Mouse (Mus musculus): Measurements from ENCODE around the gene Rps6kb1. TPM values are rescaled to one million over a fixed set of nuclear protein-coding genes. Genes with fewer than 3 reads are reported as not detected.

Rps6kb1 gene
- polyA plus RNA-seq, 1 experiment from 2014 or later, result 35.9 TPM

DNA sequence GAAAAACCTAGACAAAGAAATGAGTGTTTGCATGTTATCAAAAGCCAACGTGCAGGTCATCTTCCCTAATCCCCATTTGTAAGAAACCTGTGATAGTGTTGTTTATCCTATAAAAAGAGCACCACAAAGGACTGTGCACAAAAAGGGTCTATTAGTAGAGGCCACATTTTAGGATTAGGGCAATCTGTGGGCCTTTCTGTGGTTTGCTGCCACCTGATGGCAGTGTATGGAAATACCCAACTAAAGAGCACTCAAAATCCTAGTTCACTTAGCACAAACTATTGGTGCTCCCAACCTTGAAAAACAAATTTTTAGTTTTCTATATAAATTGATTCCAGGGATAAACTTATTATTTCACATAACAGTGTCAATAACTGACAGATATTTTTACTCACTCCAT is 11.8 kb downstream of the Rps6kb1 start:
- H3K9ac ChIP-seq, result no peak overlapping the region
- H3K4me2 ChIP-seq, result no peak overlapping the region
- H3K4me3 ChIP-seq, result no peak overlapping the region
- no peak for ATAC-seq
- peaks cover 2% of the 10 kb centered on the region; the same call in 1 of the 2 replicates for H3K4me1 ChIP-seq
- WGBS (ENCODE audit: insufficient replicate concordance), result 75% methylated on average over 1 of the region's 1 CpGs
- peaks cover 63% of the 10 kb centered on the region for H3K36me3 ChIP-seq
- H3K27me3 ChIP-seq (replicated peaks), result no peaks in the 10 kb centered on the region
- no peak overlapping the region for H3K27ac ChIP-seq
- H3K9me3 ChIP-seq (replicated peaks), result no peaks in the 10 kb centered on the region

DNA sequence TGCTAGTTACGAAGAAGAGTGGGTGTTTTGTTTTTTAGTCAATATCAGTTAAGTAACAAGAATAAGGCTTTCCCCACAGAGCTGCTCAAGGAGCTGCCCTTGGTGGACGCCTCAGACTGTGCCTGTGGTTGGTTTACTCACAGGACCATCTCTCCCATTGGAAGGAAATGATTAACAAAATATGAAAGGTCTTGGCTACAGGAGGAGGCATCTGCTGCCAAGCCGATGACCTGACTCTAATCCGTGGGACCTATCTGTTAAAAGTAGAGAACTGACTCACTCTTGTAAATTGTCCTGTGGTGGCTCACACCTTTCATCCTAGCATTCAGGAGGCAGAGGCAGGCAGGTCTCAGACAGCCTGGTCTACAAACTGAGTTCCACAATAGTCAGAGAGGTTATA is 17.1 kb downstream of the Rps6kb1 start:
- no peak overlapping the region for H3K4me2 ChIP-seq
- H3K27me3 ChIP-seq (replicated peaks), result no peaks in the 10 kb centered on the region
- no peaks in the 10 kb centered on the region for H3K9me3 ChIP-seq (replicated peaks)
- no peak overlapping the region for H3K4me3 ChIP-seq
- H3K36me3 ChIP-seq, result peaks cover 87% of the 10 kb centered on the region
- no peaks in the 10 kb centered on the region for H3K4me1 ChIP-seq
- H3K9ac ChIP-seq, result no peak overlapping the region
- no peak overlapping the region for H3K27ac ChIP-seq
- ATAC-seq, result no peak
- WGBS (ENCODE audit: insufficient replicate concordance), result 88% methylated on average over 4 of the region's 4 CpGs

GRCm38 (mm10) chr11:86519751-86520150 is 24.9 kb downstream of the Rps6kb1 start:
- no peak for ATAC-seq
- Histone ChIP-seq H3K4me2 (no peak overlapping the region), H3K4me3 (no peak overlapping the region), H3K36me3 (peaks cover 88% of the 10 kb centered on the region), H3K9ac (no peak overlapping the region), H3K4me1 (no peaks in the 10 kb centered on the region), H3K9me3 (replicated peaks) (no peaks in the 10 kb centered on the region), H3K27ac (no peak overlapping the region), H3K27me3 (replicated peaks) (no peaks in the 10 kb centered on the region)
- 88% methylated on average over 7 of the region's 7 CpGs for WGBS (ENCODE audit: insufficient replicate concordance)

DNA sequence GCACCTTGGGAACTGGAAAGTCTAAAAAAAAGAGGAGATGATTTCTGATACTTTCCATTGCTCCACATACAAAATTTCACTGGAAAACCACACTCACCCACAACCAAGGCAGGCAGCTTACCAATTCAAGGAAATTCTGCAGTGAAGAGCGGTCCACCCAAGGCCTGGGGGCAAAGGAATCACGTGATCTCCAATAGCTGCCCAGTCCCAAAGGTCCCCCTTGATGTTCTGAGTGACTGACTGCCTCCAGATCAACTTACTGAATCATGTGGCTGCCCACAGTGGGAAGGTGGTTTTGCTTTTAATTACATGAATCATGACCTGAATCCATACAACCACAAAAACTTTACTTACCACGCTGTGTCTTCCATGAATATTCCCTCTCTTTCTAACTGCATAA is 27.4 kb downstream of the Rps6kb1 start:
- no peak overlapping the region for H3K27ac ChIP-seq
- no peaks in the 10 kb centered on the region for H3K4me1 ChIP-seq
- no peak overlapping the region for H3K9ac ChIP-seq
- no peak overlapping the region for H3K4me3 ChIP-seq
- ATAC-seq, result no peak
- H3K27me3 ChIP-seq (replicated peaks), result no peaks in the 10 kb centered on the region
- whole genome bisulfite sequencing (ENCODE audit: insufficient replicate concordance), result 90% methylated on average over 3 of the region's 3 CpGs
- H3K36me3 ChIP-seq, result peaks cover 88% of the 10 kb centered on the region
- H3K4me2 ChIP-seq, result no peak overlapping the region
- H3K9me3 ChIP-seq (replicated peaks), result no peaks in the 10 kb centered on the region

- no peak for ATAC-seq
- H3K9me3 ChIP-seq (replicated peaks), result no peaks in the 10 kb centered on the region
- H3K9ac ChIP-seq, result no peak overlapping the region
- H3K4me1 ChIP-seq, result no peaks in the 10 kb centered on the region
- no peak overlapping the region for H3K4me2 ChIP-seq
- no peaks in the 10 kb centered on the region for H3K27me3 ChIP-seq (replicated peaks)
- WGBS (ENCODE audit: insufficient replicate concordance), result 80% methylated on average over 3 of the region's 3 CpGs
- H3K36me3 ChIP-seq, result peaks cover 90% of the 10 kb centered on the region
- H3K4me3 ChIP-seq, result no peak overlapping the region
- no peak overlapping the region for H3K27ac ChIP-seq
Measured at GRCm38 (mm10) chr11:86516620-86517019, 28.0 kb downstream of the Rps6kb1 start.

- Histone ChIP-seq H3K9me3 (replicated peaks) (no peaks in the 10 kb centered on the region), H3K4me2 (no peak overlapping the region), H3K9ac (no peak overlapping the region), H3K27me3 (replicated peaks) (no peaks in the 10 kb centered on the region), H3K36me3 (peaks cover 93% of the 10 kb centered on the region), H3K4me3 (no peak overlapping the region), H3K27ac (no peak overlapping the region), H3K4me1 (no peaks in the 10 kb centered on the region)
- 88% methylated on average over 2 of the region's 2 CpGs for WGBS (ENCODE audit: insufficient replicate concordance)
- no peak for ATAC-seq
Measured at GRCm38 (mm10) chr11:86507991-86508390, 36.6 kb downstream of the Rps6kb1 start.

- H3K27me3 ChIP-seq (replicated peaks), result no peaks in the 10 kb centered on the region
- no peaks in the 10 kb centered on the region for H3K9me3 ChIP-seq (replicated peaks)
- WGBS (ENCODE audit: insufficient replicate concordance), result 29% methylated on average over 2 of the region's 2 CpGs
- H3K27ac ChIP-seq, result no peak overlapping the region
- H3K4me2 ChIP-seq, result no peak overlapping the region
- no peak overlapping the region for H3K4me3 ChIP-seq
- no peak for ATAC-seq
- H3K4me1 ChIP-seq, result no peaks in the 10 kb centered on the region
- H3K9ac ChIP-seq, result no peak overlapping the region
- peaks cover 93% of the 10 kb centered on the region for H3K36me3 ChIP-seq
Measured at GRCm38 (mm10) chr11:86507334-86507733, 37.3 kb downstream of the Rps6kb1 start.

DNA sequence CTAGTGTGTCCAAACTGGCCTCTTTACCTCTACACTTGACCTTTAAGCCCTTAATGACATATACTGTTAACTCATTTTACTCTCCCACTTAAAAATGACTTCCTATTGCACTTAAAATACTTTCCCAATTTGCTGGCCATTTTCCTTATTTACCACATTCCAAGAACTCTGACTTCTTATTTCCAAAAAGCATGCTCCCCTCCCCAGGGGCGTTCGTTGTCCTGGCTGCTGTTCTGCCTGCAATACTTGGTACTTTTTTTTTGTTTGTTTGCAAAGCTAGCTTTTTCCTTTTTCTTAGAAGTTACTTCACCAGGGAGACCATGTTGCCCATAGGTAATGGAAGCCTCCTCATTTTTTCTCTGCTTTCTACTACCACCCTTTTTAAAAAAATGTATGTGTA is 41.5 kb downstream of the Rps6kb1 start:
- Histone ChIP-seq H3K4me1 (no peaks in the 10 kb centered on the region), H3K4me3 (no peak overlapping the region), H3K9me3 (replicated peaks) (no peaks in the 10 kb centered on the region), H3K27me3 (replicated peaks) (no peaks in the 10 kb centered on the region), H3K4me2 (no peak overlapping the region), H3K27ac (no peak overlapping the region), H3K9ac (no peak overlapping the region), H3K36me3 (peaks cover 82% of the 10 kb centered on the region)
- no peak for ATAC-seq
- WGBS (ENCODE audit: insufficient replicate concordance), result 86% methylated on average over 2 of the region's 2 CpGs

GRCm38 (mm10) chr11:86500795-86501194 is 43.8 kb downstream of the Rps6kb1 start:
- 75% methylated on average over 1 of the region's 1 CpGs for WGBS (ENCODE audit: insufficient replicate concordance)
- Histone ChIP-seq H3K36me3 (peaks cover 76% of the 10 kb centered on the region), H3K4me3 (no peak overlapping the region), H3K4me1 (no peaks in the 10 kb centered on the region), H3K27me3 (replicated peaks) (no peaks in the 10 kb centered on the region), H3K9me3 (replicated peaks) (no peaks in the 10 kb centered on the region), H3K27ac (no peak overlapping the region), H3K9ac (no peak overlapping the region), H3K4me2 (no peak overlapping the region)
- no peak for ATAC-seq

- WGBS (ENCODE audit: insufficient replicate concordance), result 75% methylated on average over 3 of the region's 3 CpGs
- no peak overlapping the region for H3K4me2 ChIP-seq
- H3K9ac ChIP-seq, result no peak overlapping the region
- H3K4me3 ChIP-seq, result no peak overlapping the region
- no peaks in the 10 kb centered on the region for H3K9me3 ChIP-seq (replicated peaks)
- no peak for ATAC-seq
- no peak overlapping the region for H3K27ac ChIP-seq
- H3K4me1 ChIP-seq, result no peaks in the 10 kb centered on the region
- peaks cover 56% of the 10 kb centered on the region for H3K36me3 ChIP-seq
- H3K27me3 ChIP-seq (replicated peaks), result no peaks in the 10 kb centered on the region
Measured at GRCm38 (mm10) chr11:86497908-86498307, 46.7 kb downstream of the Rps6kb1 start.

DNA sequence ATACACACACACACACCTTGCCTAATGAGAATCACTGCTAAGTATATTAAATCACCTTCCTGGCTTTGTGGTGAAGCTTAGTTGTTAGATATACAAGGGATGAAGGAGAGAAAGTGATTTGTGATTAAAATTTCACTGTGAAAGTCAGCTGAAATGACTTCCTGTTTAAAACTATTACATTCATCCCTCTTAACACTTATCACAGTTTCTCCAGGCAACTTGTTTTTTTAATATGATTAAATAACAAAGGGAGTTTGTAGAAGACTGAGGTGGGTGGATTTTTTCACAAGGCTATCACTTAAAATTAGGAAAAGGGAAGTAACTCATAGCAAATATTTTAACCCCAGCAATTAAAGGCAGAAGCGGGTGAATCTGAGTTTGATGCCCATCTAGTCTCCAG is 47.2 kb downstream of the Rps6kb1 start:
- H3K27ac ChIP-seq, result no peak overlapping the region
- H3K4me2 ChIP-seq, result no peak overlapping the region
- 91% methylated on average over 1 of the region's 1 CpGs for WGBS (ENCODE audit: insufficient replicate concordance)
- ATAC-seq, result no peak
- H3K4me3 ChIP-seq, result no peak overlapping the region
- H3K36me3 ChIP-seq, result peaks cover 56% of the 10 kb centered on the region
- no peaks in the 10 kb centered on the region for H3K27me3 ChIP-seq (replicated peaks)
- H3K4me1 ChIP-seq, result no peaks in the 10 kb centered on the region
- H3K9ac ChIP-seq, result no peak overlapping the region
- H3K9me3 ChIP-seq (replicated peaks), result no peaks in the 10 kb centered on the region

- 84% methylated on average over 1 of the region's 1 CpGs for WGBS (ENCODE audit: insufficient replicate concordance)
Measured at GRCm38 (mm10) chr11:86490782-86491181, 53.8 kb downstream of the Rps6kb1 start.

DNA sequence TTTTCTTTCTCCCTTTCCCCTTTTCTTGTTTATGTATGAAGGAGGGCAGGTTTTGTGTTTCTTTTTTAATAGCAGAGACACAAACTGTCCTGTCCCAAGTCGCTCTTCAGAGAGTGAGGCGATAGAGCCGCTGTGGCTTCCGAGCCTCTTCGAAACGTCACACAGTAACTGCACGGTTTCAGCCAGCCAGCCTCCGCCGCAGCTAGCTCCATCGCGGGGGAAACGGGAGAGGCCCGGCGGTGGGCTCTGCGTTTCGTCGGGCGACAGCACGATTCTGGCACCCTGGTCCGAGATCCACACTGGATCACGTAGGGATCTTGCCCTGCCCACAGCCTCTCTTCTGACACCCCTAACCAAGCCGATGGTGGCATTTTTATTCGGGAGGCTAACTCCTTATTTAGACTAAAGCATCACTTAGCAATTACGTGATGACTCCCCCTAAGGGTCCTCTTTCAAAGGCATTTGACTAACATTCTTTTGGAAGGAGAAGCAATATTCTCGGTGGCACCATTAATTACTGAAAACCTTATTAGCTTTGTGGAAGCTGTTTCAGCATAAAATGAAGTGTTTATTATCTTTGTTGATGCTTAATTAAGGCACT is 59.6 kb downstream of the Rps6kb1 start:
- WGBS (ENCODE audit: insufficient replicate concordance), result under 1% methylated on average over 25 of the region's 25 CpGs
- peaks cover 11% of the 10 kb centered on the region for H3K4me1 ChIP-seq
- no peaks in the 10 kb centered on the region for H3K9me3 ChIP-seq (replicated peaks)
- peak; percentile 34; the same call in 1 of the 2 replicates for ATAC-seq
- H3K36me3 ChIP-seq, result peaks cover 14% of the 10 kb centered on the region
- H3K4me2 ChIP-seq, result peak overlapping the region; percentile 93
- H3K27ac ChIP-seq, result peak overlapping the region; percentile 86
- peak overlapping the region; percentile 87 for H3K9ac ChIP-seq
- H3K4me3 ChIP-seq, result peak overlapping the region; percentile 77
- H3K27me3 ChIP-seq (replicated peaks), result peaks cover 3% of the 10 kb centered on the region; the same call in 1 of the 2 replicates

More at GRCm38 (mm10) chr11:86490782-86491181, 53.8 kb downstream of the Rps6kb1 start:
- H3K9ac ChIP-seq, result no peak overlapping the region
- H3K27me3 ChIP-seq (replicated peaks), result no peaks in the 10 kb centered on the region
- peaks cover 40% of the 10 kb centered on the region for H3K36me3 ChIP-seq
- no peak for ATAC-seq
- H3K4me1 ChIP-seq, result peaks cover 4% of the 10 kb centered on the region
- H3K27ac ChIP-seq, result no peak overlapping the region
- no peaks in the 10 kb centered on the region for H3K9me3 ChIP-seq (replicated peaks)
- no peak overlapping the region for H3K4me3 ChIP-seq
- H3K4me2 ChIP-seq, result no peak overlapping the region

Measured in liver, embryonic 12.5 days (tissue).